Mouse (Mus musculus) embryonic facial prominence, embryonic 12.5 days (tissue): Measurements from ENCODE around the gene Nucb1. TPM values are rescaled to one million over a fixed set of nuclear protein-coding genes. Genes with fewer than 3 reads are reported as not detected.
"Not testable (repeated sequence)": the region's sequence is repeated elsewhere in the genome, so short reads cannot be mapped to it uniquely, and the experiment has no call there.

Experiments used
- ATAC-seq: fragments of 200-750 bp; cut with Nextera tagmentation; 2 replicates; pipeline ENCODE4 v1.8.0; 2017; ENCODE audit not compliant: insufficient number of reproducible peaks, insufficient read depth, low FRiP score, low TSS enrichment
- H3K27ac ChIP-seq: fragments of 300-500 bp; sonication (generic); 2 replicates; pipeline ENCODE4 v1.5.1; 2016; ENCODE audit warnings: mild to moderate bottlenecking
- H3K27me3 ChIP-seq: fragments of 300-500 bp; sonication (generic); 2 replicates; pipeline ENCODE4 v1.6.1; 2016; ENCODE audit warnings: mild to moderate bottlenecking, moderate library complexity
- H3K36me3 ChIP-seq: fragments of 300-500 bp; sonication (generic); 2 replicates; pipeline ENCODE4 v1.6.1; 2016; ENCODE audit warnings: mild to moderate bottlenecking
- H3K4me1 ChIP-seq: fragments of 300-500 bp; sonication (generic); 2 replicates; pipeline ENCODE4 v1.6.1; 2016
- H3K4me2 ChIP-seq: fragments of 300-500 bp; sonication (generic); replicated peaks from 2 replicates; pipeline ENCODE4 v1.6.1; 2016; ENCODE audit warnings: mild to moderate bottlenecking, moderate library complexity
- H3K4me3 ChIP-seq: fragments of 300-500 bp; sonication (generic); 2 replicates; pipeline ENCODE4 v1.5.1; 2016; ENCODE audit warnings: mild to moderate bottlenecking
- H3K9ac ChIP-seq: fragments of 300-500 bp; sonication (generic); 2 replicates; pipeline ENCODE4 v1.6.1; 2016; ENCODE audit warnings: mild to moderate bottlenecking, moderate library complexity
- H3K9me3 ChIP-seq: fragments of 300-500 bp; sonication (generic); 2 replicates; pipeline ENCODE4 v1.6.1; 2016; ENCODE audit warnings: mild to moderate bottlenecking, moderate library complexity
- WGBS: fragments of 180-500 bp; shearing (Covaris S2); methylation state at CpG from one replicate; pipeline ENCODE4 v1.1.7; 2016; 5-methylcytosine and 5-hydroxymethylcytosine counted together
- polyA plus RNA-seq: library from polyadenylated mRNA; unstranded; fragments of >200 nt; fragmentation: Nextera tagmentation; extraction: Ambion mirVana; gene quantifications from 2 replicates; pipeline ENCODE4 v1.2.1, GENCODE M21; 2016

Nucb1 gene
- polyA plus RNA-seq, 1 experiment from 2014 or later, result 172 TPM

DNA sequence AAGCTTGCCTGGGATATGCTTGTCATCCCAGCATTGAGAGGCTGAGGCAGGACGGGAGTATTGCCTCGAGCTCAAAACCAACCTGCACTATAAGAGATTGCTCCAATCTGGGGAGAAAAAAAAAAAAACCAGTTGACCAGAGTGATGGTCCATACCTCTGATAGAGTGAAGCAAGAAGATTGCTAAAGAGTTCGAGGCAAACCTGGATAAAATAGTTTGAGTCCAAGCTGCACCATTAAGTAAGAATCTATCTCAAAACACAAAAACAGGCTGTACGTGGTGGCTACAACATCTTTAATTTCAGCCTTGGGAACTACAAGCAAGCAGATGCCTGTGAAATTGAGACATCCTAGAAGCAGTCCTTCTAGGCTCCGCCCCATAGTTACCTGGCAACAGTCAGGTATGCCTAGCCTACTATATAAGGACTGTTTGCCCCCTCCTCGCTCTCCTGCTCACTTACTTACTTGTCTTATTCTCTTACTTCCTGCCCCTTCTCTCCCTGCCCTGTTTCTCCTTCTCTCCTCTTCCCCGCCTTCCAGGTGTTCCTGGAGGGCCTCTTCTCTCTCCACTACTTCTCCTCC, 43.0 kb downstream of the Nucb1 start:
- Histone ChIP-seq H3K36me3 (peaks cover 27% of the 10 kb centered on the region), H3K4me2 (peak overlapping the region; percentile 84), H3K27me3 (no peaks in the 10 kb centered on the region), H3K9me3 (no peaks in the 10 kb centered on the region), H3K27ac (no peak overlapping the region), H3K4me1 (peaks cover 12% of the 10 kb centered on the region), H3K4me3 (peak overlapping the region; percentile 84), H3K9ac (no peak overlapping the region; the same call in 1 of the 2 replicates)
- WGBS, result 31% methylated on average over 7 of the region's 7 CpGs
- no peak for ATAC-seq

GRCm38 (mm10) chr7:45466283-45467089, 43.7 kb downstream of the Nucb1 start, which contains the start of gene Bax:
Bax (minus strand) TSS chr7:45466898.
- H3K4me2 ChIP-seq, result peak within 1 kb of the TSS; percentile 84
- H3K4me3 ChIP-seq, result peak within 1 kb of the TSS; percentile 84
- peaks cover 12% of the 10 kb centered on the region for H3K4me1 ChIP-seq
- peak; percentile 36 for ATAC-seq
- peak within 1 kb of the TSS; percentile 86 for H3K9ac ChIP-seq
- H3K27me3 ChIP-seq, result no peaks in the 10 kb centered on the region
- H3K27ac ChIP-seq, result peak within 1 kb of the TSS; percentile 67
- H3K36me3 ChIP-seq, result peaks cover 34% of the 10 kb centered on the region
- H3K9me3 ChIP-seq, result no peaks in the 10 kb centered on the region
- WGBS, result under 1% methylated on average over 58 of the region's 58 CpGs

DNA sequence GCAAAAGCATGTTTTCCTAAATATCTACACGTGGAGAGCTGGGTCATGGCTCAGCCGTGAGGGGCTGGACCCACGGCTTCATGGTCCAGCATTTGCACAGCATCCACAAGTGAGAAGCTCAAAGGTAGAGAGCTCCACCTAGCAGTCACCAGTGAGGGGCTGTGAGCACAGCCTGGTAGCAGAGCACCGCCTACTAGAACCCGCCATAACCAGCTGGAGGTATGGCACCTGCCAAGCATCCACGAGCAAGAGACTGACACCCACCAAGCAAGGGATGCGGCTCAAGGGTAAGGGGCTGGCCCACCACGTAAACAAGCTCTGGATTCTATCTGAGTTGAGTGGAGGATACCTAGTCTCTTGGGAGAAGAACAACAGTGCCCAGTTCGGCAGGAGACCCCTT, 44.7 kb downstream of the Nucb1 start:
- ATAC-seq, result no peak
- Histone ChIP-seq H3K9me3 (no peaks in the 10 kb centered on the region), H3K27ac (no peak overlapping the region), H3K4me1 (peaks cover 17% of the 10 kb centered on the region), H3K27me3 (no peaks in the 10 kb centered on the region), H3K9ac (peak overlapping the region; percentile 86), H3K4me2 (peak overlapping the region; percentile 84), H3K36me3 (peaks cover 35% of the 10 kb centered on the region), H3K4me3 (peak overlapping the region; percentile 84)
- 82% methylated on average over 9 of the region's 9 CpGs for WGBS

DNA sequence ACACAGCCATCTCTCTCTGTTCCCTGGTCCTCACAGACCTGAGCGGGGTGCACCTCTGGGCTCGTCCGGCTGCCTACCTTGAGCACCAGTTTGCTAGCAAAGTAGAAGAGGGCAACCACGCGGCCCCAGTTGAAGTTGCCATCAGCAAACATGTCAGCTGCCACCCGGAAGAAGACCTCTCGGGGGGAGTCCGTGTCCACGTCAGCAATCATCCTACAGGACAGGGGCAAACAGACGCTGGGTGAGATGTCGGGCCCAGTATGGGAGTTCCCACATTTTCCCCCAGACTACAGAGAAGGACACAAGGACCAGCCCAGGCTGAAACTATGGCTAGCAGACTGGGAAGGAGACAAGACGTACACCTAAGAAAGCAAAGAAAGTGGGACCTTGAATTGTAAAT, 45.1 kb downstream of the Nucb1 start:
- no peak overlapping the region for H3K4me2 ChIP-seq

DNA sequence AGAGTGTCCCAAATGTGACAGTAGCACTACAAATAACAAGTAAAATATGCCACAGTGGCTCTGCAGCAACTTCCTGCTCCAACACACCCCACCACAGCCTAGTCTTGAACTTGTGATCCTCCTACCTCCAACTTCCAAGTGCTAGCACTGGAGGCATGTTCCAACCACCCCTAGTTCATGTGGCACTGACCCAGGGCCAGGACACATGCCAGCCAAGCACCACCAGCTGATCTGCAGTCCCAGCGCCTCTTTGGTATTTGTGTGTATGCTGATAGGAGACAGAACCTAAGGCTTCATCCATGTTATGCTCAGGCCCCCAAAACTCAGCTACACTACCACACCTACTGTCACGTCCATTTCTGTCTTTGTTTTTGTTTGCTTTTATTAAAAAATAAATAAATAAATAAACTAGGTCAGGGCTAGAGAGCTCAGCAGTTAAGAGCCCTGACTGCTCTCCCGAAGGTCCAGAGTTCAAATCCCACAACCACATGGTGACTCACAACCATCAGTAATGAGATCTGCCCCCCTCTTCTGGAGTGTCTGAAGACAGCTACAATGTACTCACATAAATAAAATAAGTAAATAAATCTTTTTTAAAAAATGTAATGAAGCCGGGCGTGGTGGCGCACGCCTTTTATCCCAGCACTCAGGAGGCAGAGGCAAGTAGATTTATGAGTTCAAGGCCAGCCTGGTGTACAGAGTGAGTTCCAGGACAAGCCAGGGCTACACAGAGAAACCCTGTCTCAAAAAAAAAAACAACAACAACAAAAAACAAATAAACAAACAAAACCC, 46.0 kb downstream of the Nucb1 start:
- Histone ChIP-seq H3K9ac (no peak overlapping the region), H3K4me1 (peaks cover 22% of the 10 kb centered on the region), H3K27ac (no peak overlapping the region), H3K27me3 (no peaks in the 10 kb centered on the region), H3K36me3 (peaks cover 35% of the 10 kb centered on the region), H3K4me2 (no peak overlapping the region), H3K9me3 (no peaks in the 10 kb centered on the region), H3K4me3 (no peak overlapping the region)
- 95% methylated on average over 7 of the region's 7 CpGs for WGBS
- ATAC-seq, result no peak

More for the DNA sequence above, 45.1 kb downstream of the Nucb1 start:
- 94% methylated on average over 12 of the region's 12 CpGs for WGBS
- no peaks in the 10 kb centered on the region for H3K9me3 ChIP-seq
- peak overlapping the region; percentile 86; the same call in 1 of the 2 replicates for H3K9ac ChIP-seq
- H3K4me3 ChIP-seq, result peak overlapping the region; percentile 84
- H3K36me3 ChIP-seq, result peaks cover 35% of the 10 kb centered on the region
- no peak for ATAC-seq
- H3K27me3 ChIP-seq, result no peaks in the 10 kb centered on the region
- H3K27ac ChIP-seq, result no peak overlapping the region
- peaks cover 22% of the 10 kb centered on the region for H3K4me1 ChIP-seq

DNA sequence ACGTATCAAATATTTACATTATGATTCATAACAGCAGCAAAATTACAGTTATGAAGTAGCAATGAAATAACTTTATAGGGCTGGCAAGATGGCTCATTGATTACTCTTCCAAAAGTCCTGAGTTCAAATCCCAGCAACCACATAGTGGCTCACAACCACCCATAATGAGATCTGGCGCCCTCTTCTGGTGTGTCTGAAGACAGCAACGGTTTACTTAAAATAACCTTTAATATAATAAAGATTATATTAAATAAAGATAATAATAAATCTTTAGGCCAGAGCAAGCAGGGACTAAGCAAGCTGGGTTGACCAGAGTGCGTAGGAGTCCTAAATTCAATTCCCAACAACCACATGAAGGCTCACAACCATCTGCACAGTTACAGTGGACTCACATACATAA, 47.3 kb downstream of the Nucb1 start:
- not testable (repeated sequence) for H3K4me3 ChIP-seq, H3K9me3 ChIP-seq, H3K9ac ChIP-seq, ATAC-seq, H3K27me3 ChIP-seq, H3K4me2 ChIP-seq, H3K27ac ChIP-seq
- Histone ChIP-seq H3K4me1 (peaks cover 27% of the 10 kb centered on the region), H3K36me3 (peaks cover 40% of the 10 kb centered on the region)
- WGBS, result 80% methylated on average over 4 of the region's 4 CpGs

DNA sequence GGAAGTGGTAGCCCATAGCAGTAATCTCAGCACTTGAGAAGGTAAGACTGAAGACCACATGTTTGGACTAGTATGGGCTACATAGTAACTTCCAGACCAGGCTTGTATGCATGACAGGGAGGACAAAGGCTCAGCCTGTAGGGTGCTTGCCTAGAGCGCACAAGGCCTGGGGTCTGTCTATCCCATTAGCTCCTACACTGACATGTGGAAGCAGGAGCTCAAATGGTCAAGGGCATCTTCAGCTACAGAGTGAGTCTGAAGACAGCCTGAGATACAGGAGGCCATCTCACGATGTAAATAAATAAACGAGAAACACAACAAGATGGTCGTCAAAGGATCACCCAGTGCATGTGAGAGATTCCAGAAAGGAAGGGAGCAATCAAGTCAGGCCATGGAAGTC, 47.9 kb downstream of the Nucb1 start:
- Histone ChIP-seq H3K27me3 (no peaks in the 10 kb centered on the region), H3K4me3 (no peak overlapping the region), H3K4me2 (no peak overlapping the region), H3K9ac (no peak overlapping the region), H3K9me3 (no peaks in the 10 kb centered on the region), H3K27ac (no peak overlapping the region), H3K36me3 (peaks cover 45% of the 10 kb centered on the region), H3K4me1 (peaks cover 32% of the 10 kb centered on the region)
- 84% methylated on average over 4 of the region's 4 CpGs for WGBS
- ATAC-seq, result no peak

DNA sequence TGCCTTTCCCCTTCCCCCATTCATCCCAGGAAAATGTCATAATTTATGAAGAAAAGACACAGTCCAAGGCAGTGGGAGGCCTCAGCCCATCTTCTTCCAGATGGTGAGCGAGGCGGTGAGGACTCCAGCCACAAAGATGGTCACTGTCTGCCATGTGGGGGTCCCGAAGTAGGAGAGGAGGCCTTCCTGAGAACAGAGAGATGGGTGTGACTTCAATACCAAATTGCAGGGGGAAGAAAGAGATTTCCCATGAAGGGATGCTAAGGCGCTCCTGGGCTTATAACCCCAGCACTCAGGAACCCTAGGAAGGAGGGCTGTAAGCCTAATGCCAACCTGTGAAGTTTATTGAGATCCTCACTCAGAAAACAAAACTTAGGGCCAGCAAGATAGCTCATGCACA, 48.4 kb downstream of the Nucb1 start:
- peak overlapping the region; percentile 80 for H3K27ac ChIP-seq
- H3K9me3 ChIP-seq, result no peaks in the 10 kb centered on the region
- no peak for ATAC-seq
- peaks cover 36% of the 10 kb centered on the region for H3K4me1 ChIP-seq
- H3K4me2 ChIP-seq, result no peak overlapping the region
- H3K36me3 ChIP-seq, result peaks cover 51% of the 10 kb centered on the region
- no peaks in the 10 kb centered on the region for H3K27me3 ChIP-seq
- 89% methylated on average over 4 of the region's 4 CpGs for WGBS
- H3K9ac ChIP-seq, result no peak overlapping the region
- no peak overlapping the region for H3K4me3 ChIP-seq

DNA sequence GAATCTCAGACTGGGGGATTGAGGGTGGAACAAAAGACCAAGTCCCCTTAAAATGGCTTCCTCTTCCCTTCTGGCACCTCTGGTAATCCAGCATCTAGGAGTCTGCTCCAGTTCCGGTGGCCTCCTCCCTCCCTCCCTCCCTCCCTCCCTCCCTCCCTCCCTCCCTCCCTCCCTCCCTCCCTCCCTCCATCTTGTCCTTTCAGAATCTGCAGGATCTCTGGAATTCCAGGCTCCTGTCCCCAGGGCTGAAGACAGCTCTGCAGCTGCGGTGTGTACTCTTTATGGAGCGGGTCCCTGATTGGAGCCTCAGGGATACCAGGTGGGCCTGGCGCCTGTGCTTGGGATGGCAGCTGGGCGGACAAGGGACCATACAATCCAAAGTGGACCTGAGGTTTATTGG, 48.9 kb downstream of the Nucb1 start:
- H3K4me3 ChIP-seq, result no peak overlapping the region
- no peak for ATAC-seq
- no peak overlapping the region; the same call in 1 of the 2 replicates for H3K4me2 ChIP-seq
- no peaks in the 10 kb centered on the region for H3K27me3 ChIP-seq
- H3K36me3 ChIP-seq, result peaks cover 52% of the 10 kb centered on the region
- WGBS, result 63% methylated on average over 4 of the region's 5 CpGs
- H3K27ac ChIP-seq, result peak overlapping the region; percentile 80
- peaks cover 36% of the 10 kb centered on the region for H3K4me1 ChIP-seq
- H3K9me3 ChIP-seq, result no peaks in the 10 kb centered on the region
- H3K9ac ChIP-seq, result no peak overlapping the region

GRCm38 (mm10) chr7:45460860-45461314, 49.3 kb downstream of the Nucb1 start:
- no peak overlapping the region; the same call in none of the 2 replicates for H3K4me2 ChIP-seq
- no peak for ATAC-seq
- H3K4me3 ChIP-seq, result peak overlapping the region; percentile 9; the same call in 1 of the 2 replicates
- H3K27ac ChIP-seq, result peak overlapping the region; percentile 80
- peaks cover 56% of the 10 kb centered on the region for H3K36me3 ChIP-seq
- WGBS, result 25% methylated on average over 13 of the region's 13 CpGs
- peak overlapping the region; percentile 19 for H3K9ac ChIP-seq
- peaks cover 33% of the 10 kb centered on the region for H3K4me1 ChIP-seq
- H3K27me3 ChIP-seq, result no peaks in the 10 kb centered on the region
- H3K9me3 ChIP-seq, result no peaks in the 10 kb centered on the region

GRCm38 (mm10) chr7:45460377-45460776, 49.8 kb downstream of the Nucb1 start:
- H3K36me3 ChIP-seq, result peaks cover 61% of the 10 kb centered on the region
- H3K4me2 ChIP-seq, result peak overlapping the region; percentile 43
- H3K27ac ChIP-seq, result peak overlapping the region; percentile 80
- H3K4me3 ChIP-seq, result peak overlapping the region; percentile 89
- no peaks in the 10 kb centered on the region for H3K9me3 ChIP-seq
- 74% methylated on average over 7 of the region's 7 CpGs for WGBS
- no peaks in the 10 kb centered on the region for H3K27me3 ChIP-seq
- no peak overlapping the region; the same call in 1 of the 2 replicates for H3K9ac ChIP-seq
- no peak for ATAC-seq
- H3K4me1 ChIP-seq, result peaks cover 28% of the 10 kb centered on the region
